Mouse (Mus musculus): Measurements from ENCODE around the gene Slco2a1.

Slco2a1 gene

GRCm38 (mm10) chr9:103082246-103082975 lies 93.9 kb downstream of the Slco2a1 start:
- DNase-seq (ENCODE audit: low spot score in 2 of 2), result no peak

DNA sequence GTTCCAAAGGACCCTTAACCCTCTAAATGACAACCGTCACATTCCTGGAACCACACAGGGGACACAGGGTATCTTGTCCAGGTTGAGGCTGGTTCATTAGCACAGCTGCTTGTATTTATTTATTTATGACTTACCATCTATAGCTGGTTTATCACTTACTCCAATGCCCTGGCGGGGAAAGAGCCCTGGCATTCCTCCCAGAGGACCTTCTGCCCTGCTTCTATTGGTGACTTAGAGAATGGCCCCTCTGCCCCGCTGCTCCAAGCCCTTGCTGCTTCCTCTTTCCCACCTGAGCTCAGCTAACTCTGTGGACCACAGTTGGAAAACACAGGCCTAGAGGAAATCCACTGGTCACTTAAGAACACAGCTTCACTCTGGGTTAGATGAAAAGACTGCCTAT lies 94.9 kb downstream of the Slco2a1 start:
- no peak for DNase-seq (ENCODE audit: low spot score in 2 of 2)

GRCm38 (mm10) chr9:103086736-103087135 lies 98.2 kb downstream of the Slco2a1 start:
- DNase-seq (ENCODE audit: low spot score in 2 of 2), result no peak

DNA sequence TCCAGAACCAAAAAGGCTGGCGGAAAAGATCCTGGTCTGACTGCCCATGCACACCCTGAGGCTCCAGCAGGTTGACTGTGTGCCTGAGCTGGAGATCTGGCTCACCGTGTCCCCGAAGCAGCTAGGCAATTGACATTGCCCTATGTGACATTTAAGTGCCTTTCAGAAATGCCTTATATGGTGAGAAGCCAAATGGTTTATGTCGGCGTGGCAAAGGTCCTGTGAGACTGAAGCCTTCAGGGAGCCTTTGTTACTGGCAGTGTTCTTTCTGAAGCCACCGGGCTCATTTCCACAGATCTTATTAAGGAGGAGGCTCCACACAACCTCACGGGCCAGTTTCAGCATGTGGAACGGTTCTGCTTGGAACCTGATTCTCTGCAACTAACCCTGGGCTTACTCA lies 98.8 kb downstream of the Slco2a1 start:
- no peak for DNase-seq (ENCODE audit: low spot score in 2 of 2)

GRCm38 (mm10) chr9:103088661-103089060 lies 100.1 kb downstream of the Slco2a1 start:
- no peak for DNase-seq (ENCODE audit: low spot score in 2 of 2)

DNA sequence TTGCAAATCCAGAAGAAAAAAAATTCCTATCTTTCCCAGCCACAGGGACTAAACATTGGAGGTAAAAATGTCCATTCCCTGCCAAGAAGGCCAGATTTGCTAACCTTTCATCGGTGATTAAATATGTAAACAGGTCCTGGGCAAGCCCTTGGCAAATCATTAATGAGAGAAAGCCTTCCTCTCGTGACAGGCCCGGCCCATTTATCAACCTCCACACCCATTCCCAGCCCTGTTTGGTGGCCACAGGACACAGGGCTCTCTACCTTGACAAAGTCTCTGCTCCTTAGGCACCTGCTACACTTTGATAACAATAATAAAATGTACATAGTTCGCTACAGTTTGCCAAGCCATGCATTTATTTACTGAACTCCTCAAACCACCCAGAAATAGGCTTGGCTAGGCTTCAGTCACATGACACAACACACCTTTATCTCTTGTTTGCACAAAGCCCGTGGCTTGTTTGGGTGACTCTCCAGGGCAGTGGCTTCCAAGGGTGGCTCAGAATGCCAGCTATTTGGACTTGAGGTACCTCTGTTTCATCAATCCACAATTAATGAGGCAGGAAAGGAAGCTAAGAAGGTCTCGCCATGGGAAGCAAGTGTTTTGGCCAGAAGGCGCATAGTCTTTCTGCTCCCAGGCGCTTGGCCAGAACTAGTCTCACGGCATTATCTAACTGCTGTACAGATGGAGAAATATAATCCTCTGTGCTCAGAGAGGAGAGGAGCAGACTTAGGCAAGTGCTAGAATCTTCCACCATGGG lies 101.8 kb downstream of the Slco2a1 start:
- no peak for DNase-seq (ENCODE audit: low spot score in 2 of 2)

DNA sequence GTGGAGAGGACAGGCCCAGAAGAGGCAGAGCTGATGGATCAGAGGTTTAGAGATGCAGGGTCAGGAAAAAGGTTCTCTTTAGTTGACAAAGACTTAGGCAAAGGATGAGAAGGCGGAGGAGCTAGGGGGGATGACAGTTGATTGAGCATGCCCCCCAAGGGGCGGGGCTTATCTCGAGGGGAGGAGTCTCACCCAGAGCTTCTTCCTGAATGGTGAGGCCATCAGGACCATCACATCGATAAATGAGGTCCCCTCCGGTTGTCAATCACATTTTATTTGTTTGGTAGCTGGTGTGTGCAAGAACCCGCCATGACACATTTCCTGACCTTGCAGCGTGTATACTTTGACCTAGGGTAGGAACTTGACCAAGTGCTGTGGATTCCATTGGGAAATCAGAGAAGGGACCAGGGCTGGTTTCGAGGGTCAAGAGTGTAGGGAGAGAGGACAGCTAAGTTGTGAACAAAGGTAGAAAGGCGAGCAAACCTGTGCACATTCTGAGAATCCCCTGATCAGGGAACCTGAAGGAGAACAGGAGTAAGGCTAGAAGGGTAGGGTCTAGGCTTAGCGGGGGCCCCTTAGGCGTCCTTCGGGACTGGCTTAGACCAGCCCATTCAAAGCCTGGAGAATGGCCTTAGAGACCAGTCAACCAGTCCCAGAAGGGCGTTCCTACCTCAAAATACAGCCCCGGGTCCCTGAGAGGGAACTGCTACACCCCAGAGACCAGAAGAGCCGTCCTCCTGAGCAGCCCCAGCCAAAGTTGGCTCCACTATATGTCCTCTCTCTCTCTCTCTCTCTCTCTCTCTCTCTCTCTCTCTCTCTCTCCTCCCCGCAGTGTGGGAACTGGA lies 102.7 kb downstream of the Slco2a1 start:
- no peak for DNase-seq (ENCODE audit: low spot score in 2 of 2)

GRCm38 (mm10) chr9:103092248-103092647 lies 103.7 kb downstream of the Slco2a1 start:
- peak; percentile 67 to 82 for DNase-seq (ENCODE audit: low spot score in 2 of 2)

- no peak for DNase-seq (ENCODE audit: low spot score in 2 of 2)
Measured at GRCm38 (mm10) chr9:103093681-103094080, 105.2 kb downstream of the Slco2a1 start.

GRCm38 (mm10) chr9:103108341-103108798 lies 119.9 kb downstream of the Slco2a1 start:
- DNase-seq (ENCODE audit: low spot score in 2 of 2), result peak in 1 of 2 experiments; percentile 20

DNA sequence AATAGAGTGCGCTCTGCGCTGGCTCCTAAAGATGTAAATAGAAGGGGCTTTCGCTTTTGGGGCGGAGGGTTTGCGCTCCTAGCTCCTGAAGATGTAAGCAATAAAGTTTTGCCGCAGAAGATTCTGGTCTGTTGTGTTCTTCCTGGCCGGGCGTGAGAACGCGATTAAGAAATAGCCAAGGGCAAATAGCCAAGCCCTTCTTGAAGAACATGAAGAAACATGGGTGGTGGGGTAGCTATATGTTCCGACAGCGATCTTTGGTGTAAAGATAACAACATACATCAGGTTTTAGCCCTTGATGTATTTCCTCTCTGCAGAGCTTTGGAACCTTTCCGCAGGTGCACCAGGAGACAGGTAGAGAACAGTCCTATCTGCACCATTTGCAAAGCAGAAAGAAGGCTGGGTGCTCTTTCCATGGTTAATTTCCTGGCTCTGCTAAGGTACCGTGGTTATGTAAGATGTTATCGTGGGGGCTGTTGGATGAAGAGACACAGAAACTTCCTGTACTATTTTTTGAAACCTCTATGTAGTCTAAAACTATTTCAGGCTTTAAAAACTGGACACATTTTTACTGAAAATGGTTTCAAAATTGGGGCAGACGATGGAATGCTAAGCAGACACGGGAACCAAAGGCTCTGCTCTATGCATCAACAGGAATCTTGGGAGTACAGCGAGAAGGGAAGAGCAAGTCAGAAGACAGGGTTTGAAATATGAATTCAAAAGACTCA lies 120.6 kb downstream of the Slco2a1 start:
- DNase-seq (ENCODE audit: low spot score in 2 of 2), result peak in 1 of 2 experiments; percentile 25

DNA sequence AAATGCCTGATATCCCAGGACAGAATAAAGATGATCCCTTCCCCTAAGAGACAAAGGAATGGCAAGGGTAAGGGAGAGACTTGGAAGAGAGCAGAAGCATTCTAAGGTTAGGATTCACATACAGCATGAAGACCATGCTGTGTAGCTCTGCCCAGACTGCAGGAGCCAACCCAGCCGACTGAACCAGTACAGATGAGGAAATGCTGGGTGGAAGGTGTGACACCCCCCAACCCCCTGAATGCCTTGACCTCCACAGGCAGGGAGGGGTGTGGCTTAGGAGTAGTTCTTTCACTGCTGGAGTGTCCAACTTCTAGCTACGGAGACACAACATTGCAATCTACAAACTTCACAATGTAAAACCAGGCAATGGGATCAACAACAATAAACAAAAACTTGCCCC lies 121.4 kb downstream of the Slco2a1 start:
- peak in 1 of 2 experiments; percentile 23 for DNase-seq (ENCODE audit: low spot score in 2 of 2)

DNA sequence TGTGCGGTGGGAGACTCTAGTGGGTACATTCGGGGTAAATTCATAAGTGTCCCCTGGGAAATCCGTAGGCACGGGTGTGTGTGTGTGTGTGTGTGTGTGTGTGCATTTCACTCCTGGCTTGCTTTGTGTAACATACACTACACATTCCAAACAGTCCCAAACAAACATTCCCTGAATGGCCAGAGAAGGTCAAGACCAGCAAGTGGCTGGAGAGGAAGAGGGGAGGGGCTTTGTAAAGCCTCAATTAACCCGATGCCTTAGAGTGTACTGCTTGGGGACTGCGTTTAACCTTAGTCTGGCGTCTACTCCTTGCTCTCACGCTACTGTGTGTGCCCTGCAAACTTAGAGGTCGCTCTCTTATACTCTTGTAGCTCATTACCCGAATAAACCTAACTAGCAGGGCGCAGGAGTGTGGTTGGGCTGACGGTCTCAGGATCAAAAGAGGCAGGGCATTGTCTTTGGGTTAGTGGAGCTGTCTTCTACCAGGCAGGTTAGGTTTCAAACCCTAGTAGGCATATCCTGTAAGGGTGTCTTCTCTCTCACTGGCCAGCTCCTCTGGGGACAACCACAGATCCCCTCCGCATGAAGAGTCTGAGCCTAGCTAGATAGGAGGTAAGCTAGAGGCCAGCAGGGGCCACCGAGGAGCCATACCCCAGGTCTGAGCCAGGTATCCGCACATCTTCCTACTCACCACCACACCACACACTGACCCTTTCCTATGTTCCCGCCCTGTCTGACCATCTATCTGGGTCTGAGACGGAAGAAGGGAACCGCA lies 122.4 kb downstream of the Slco2a1 start:
- peak in 1 of 2 experiments; percentile 26 for DNase-seq (ENCODE audit: low spot score in 2 of 2)

DNA sequence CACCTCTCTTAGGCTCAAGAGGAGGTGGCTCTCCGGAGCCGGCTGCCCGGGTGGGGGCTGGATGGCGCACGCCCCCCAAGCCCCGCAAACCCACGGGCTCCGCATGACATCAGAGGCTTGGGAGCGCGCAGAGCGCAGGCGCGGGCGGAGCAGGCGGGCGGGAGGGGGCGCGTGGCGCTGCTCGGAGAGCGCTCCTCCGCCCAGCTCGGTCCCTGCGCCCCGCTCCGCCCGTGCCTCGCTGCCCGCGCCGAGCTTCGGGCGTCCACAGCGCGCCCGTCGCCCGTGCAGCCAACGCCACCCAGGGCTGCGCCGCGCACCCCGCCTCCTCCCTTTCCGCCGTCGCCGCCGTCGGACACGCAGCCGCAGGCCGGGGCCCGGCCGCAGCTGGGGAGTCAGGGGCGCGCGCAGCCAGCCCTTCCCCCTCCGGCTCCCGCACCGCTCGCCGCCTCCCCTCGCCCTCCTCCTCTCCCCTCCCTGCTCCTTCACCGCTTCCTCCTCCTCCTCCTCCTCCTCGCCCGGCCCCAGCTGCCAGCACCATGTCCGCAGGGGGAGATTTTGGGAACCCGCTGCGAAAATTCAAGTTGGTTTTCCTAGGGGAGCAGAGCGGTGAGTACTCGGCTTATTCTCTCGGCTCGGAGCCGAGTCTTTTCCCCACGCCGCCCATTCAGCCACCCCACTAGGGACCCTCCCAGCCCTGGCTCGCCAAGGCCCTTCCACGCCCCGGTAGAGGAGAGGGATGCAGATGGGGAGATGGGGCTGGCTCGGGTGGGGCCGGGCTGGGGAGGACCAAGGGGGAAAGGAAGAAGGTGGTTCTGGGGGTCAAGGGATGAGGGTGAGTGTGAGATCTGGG lies 123.3 kb downstream of the Slco2a1 start, which contains the start of gene Rab6b:
Gene Rab6b, plus strand, starts transcription at position 167 of the 850 bp plus-strand sequence.
- peak in 1 of 2 experiments; percentile 60 for DNase-seq (ENCODE audit: low spot score in 2 of 2)

DNA sequence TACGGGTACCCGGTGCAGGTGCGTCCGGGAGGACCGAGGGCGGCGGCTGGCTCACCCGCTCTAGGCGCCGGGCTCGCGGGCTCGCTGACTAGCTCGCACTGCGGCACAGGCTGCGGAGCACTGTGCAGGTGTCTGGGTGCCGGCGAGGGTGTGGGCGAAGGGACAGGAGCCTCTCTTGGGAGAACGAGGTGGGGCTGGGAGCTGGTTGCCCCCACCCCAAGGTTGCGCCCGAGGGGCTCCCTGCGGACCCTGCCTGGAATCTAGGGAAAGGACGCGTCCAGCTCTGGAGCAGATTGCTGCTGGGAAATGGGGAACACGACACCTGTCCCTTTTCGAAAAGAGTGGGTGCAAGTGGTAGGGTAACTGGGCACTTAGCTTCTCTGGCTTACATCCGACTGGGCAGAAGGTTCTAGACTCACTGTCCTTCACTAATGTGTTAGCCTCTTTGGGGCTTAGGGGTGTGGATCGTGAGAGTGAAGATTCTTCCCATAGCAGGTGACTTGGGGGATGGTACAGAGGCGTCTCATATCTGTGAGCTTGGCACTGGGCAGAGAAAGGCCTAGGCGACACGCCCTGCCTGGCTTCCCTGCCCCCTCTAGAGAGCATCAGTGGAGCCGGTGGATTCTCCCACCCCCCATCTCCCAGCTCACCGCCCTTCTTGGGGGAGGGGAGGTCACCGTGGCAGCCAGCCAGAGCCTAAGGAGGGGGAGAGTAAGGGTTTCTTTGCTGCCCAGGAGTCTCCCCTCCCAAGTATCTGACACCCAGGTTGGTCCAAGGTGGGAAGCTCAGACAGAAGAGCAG lies 124.2 kb downstream of the Slco2a1 start:
- peak in 1 of 2 experiments; percentile 57 for DNase-seq (ENCODE audit: low spot score in 2 of 2)

GRCm38 (mm10) chr9:103113351-103113750 lies 124.8 kb downstream of the Slco2a1 start:
- DNase-seq (ENCODE audit: low spot score in 2 of 2), result peak in 1 of 2 experiments; percentile 58

- peak in 1 of 2 experiments; percentile 33 for DNase-seq (ENCODE audit: low spot score in 2 of 2)
Measured at GRCm38 (mm10) chr9:103114326-103114725, 125.8 kb downstream of the Slco2a1 start.

DNA sequence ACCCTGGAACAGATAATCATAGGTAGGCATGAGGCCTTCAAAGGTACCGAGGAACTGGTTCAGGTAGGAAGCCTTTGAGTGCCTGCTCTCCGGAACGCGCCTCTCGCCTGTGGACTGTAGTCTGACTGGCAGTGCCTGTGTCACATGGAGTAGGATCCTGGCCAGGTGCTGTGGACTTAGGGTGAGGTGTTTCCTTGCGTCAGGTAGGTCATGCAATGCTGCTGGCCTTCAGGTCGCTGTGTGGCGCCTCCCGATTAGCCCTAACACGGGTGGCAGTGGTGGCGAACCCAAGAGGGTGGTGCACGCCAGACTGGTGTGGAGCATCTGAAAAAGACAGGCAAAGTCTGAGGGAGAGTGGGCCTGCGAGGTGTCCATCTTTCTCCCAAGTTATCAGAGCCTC lies 126.4 kb downstream of the Slco2a1 start:
- no peak for DNase-seq (ENCODE audit: low spot score in 2 of 2)

DNA sequence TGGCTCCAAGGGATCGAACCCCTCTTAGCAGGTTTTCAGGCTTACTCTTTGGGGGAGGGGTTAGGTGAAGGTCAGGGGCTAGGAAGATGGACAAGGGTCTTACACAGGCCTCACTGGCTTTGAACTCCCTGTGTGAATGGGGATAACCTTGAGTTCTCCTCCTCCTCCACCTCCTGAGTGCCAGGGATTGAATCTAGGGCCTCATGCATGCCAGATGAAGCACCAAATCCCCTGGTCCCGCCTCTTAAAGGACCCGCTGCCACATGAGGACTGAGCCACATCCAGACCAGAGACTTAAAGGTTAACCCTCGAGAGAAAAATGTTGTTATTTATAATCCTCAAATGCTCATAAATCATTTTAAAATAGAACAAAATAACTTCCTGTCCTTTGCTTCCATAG lies 128.4 kb downstream of the Slco2a1 start:
- peak in 1 of 2 experiments; percentile 47 for DNase-seq (ENCODE audit: low spot score in 2 of 2)
